Mouse (Mus musculus): ENCODE data around the gene Gucy2c.

GRCm38 (mm10) chr6:136728144-136728543, 53.4 kb downstream of the Gucy2c start:
- TF ChIP-seq ZC3H11A (IDR thresholded peaks at IDR 0.05; ENCODE audit: low read depth, low read length) = no peak
- TF ChIP-seq NRF1 (IDR thresholded peaks at IDR 0.05; ENCODE audit: insufficient read depth, low read depth, low read length, poor library complexity, severe bottlenecking) = no peak
- no peak for TF ChIP-seq POLR2A (IDR thresholded peaks at IDR 0.05; ENCODE audit: control insufficient read depth in 1 of 2, insufficient read depth in 1 of 2, low read depth in 1 of 2, low read length in 2 of 2, poor library complexity in 1 of 2)
- TF ChIP-seq E2F4 (IDR thresholded peaks at IDR 0.05; ENCODE audit: borderline replicate concordance, low read depth, low read length) = no peak
- TF ChIP-seq CTCF (IDR thresholded peaks at IDR 0.05 in 2 of 3, conservative IDR thresholded peaks at IDR 0.05 in 1 of 3; ENCODE audit: control insufficient read depth in 1 of 3, insufficient read depth in 1 of 3, low read depth in 2 of 3, low read length in 3 of 3, poor library complexity in 1 of 3, severe bottlenecking in 1 of 3) = no peak
- TF ChIP-seq NELFE (IDR thresholded peaks at IDR 0.05; ENCODE audit: low read depth, low read length) = no peak
- no peak for TF ChIP-seq EP300 (IDR thresholded peaks at IDR 0.05; ENCODE audit: low read depth in 1 of 2, low read length in 2 of 2)
- no peak for TF ChIP-seq RCOR1 (IDR thresholded peaks at IDR 0.05; ENCODE audit: low read depth, low read length)

Measured in MEL (cell line).